Mouse (Mus musculus) left cerebral cortex, adult 2 months (tissue): ENCODE data around the gene Mybl2. TPM values are rescaled to one million over a fixed set of nuclear protein-coding genes. Genes with fewer than 3 reads are reported as not detected.

Experiments used
- DNase-seq, 2 experiments: peaks; one replicate each; pipeline ENCODE4 v3.0.0; 2021 to 2022; ENCODE audit warnings: low spot score in 2 of 2, mixed read lengths in 1 of 2; ENCODE audit errors: extremely low spot score in 1 of 2
- H3K27ac ChIP-seq: fragments of 200-600 bp; 2 replicates; pipeline ENCODE4 v1.8.1; 2022
- H3K4me3 ChIP-seq: fragments of 200-600 bp; 2 replicates; pipeline ENCODE4 v1.8.1; 2022
- CTCF ChIP-seq: fragments of 200-600 bp; IDR thresholded peaks from 2 replicates; pipeline ENCODE4 v1.8.1; 2022; ENCODE audit warnings: antibody characterized with exemption, mild to moderate bottlenecking, moderate library complexity
- intact Hi-C: fragments of 180-260 bp; cut with DNase I; formaldehyde crosslinking; loops from one replicate; pipeline ENCODE4 v1.15.1; 2025
- total RNA-seq, 2 experiments: library from RNA; stranded (reverse); gene quantifications; 2 replicates each; pipeline ENCODE4 v1.2.3; 2021

Mybl2 gene
- total RNA-seq, 2 experiments from 2014 or later = 1.2 to 2.0 TPM

- no peak overlapping the region for H3K4me3 ChIP-seq
- DNase-seq = peak; percentile 61 to 74
- peak; percentile 85 for TF ChIP-seq CTCF
Measured at GRCm38 (mm10) chr2:163101646-163102203, 47.2 kb downstream of the Mybl2 start.

GRCm38 (mm10) chr2:163102216-163102615 lies 47.7 kb downstream of the Mybl2 start:
- no peak for TF ChIP-seq CTCF
- intact Hi-C loops = loop anchor here (2.0 to 5.0 kb wide), 2 partner anchors 100 to 299 kb away; partner anchors contain the start of gene Tox2
- Histone ChIP-seq H3K4me3 (no peak overlapping the region), H3K27ac (no peak overlapping the region)
- no peak for DNase-seq

More at GRCm38 (mm10) chr2:163101646-163102203, 47.2 kb downstream of the Mybl2 start:
- H3K27ac ChIP-seq = no peak overlapping the region
- intact Hi-C loops = loop anchor here (1.0 to 5.0 kb wide), 3 partner anchors 101 to 299 kb away; partner anchors contain the start of gene Tox2

GRCm38 (mm10) chr2:163102900-163103653 lies 48.6 kb downstream of the Mybl2 start:
- H3K27ac ChIP-seq = no peak overlapping the region
- intact Hi-C loops = loop anchor here (2.0 to 5.0 kb wide), 2 partner anchors 99 to 298 kb away; partner anchors contain the start of gene Tox2
- no peak for TF ChIP-seq CTCF
- no peak overlapping the region for H3K4me3 ChIP-seq
- DNase-seq = no peak

- TF ChIP-seq CTCF = no peak
- H3K4me3 ChIP-seq = no peak overlapping the region
- H3K27ac ChIP-seq = no peak overlapping the region
- no peak for DNase-seq
- intact Hi-C loops = loop anchor here (5.0 kb wide), 1 partner anchor 98 kb away; the partner anchor contains the start of gene Tox2
Measured at GRCm38 (mm10) chr2:163104086-163104770, 49.7 kb downstream of the Mybl2 start.

- DNase-seq = no peak
- Histone ChIP-seq H3K27ac (no peak overlapping the region), H3K4me3 (no peak overlapping the region)
- no peak for TF ChIP-seq CTCF
- intact Hi-C loops = no loop called here
Measured at GRCm38 (mm10) chr2:163108385-163108784, 53.9 kb downstream of the Mybl2 start.

- Histone ChIP-seq H3K4me3 (no peak overlapping the region), H3K27ac (no peak overlapping the region)
- peak; percentile 13 for TF ChIP-seq CTCF
- no peak for DNase-seq
- intact Hi-C loops = no loop called here
Measured at GRCm38 (mm10) chr2:163110706-163111105, 56.2 kb downstream of the Mybl2 start.

- H3K27ac ChIP-seq = peak overlapping the region; percentile 11; the same call in 1 of the 2 replicates
- intact Hi-C loops = no loop called here
- no peak for TF ChIP-seq CTCF
- peak in 1 of 2 experiments; percentile 25 for DNase-seq
- no peak overlapping the region for H3K4me3 ChIP-seq
Measured at GRCm38 (mm10) chr2:163111413-163112201, 57.1 kb downstream of the Mybl2 start.

GRCm38 (mm10) chr2:163120626-163121352 lies 66.3 kb downstream of the Mybl2 start:
- no peak for TF ChIP-seq CTCF
- intact Hi-C loops = no loop called here
- no peak for DNase-seq
- H3K4me3 ChIP-seq = no peak overlapping the region
- H3K27ac ChIP-seq = no peak overlapping the region

- intact Hi-C loops = no loop called here
Measured at GRCm38 (mm10) chr2:163121353-163121660, 66.8 kb downstream of the Mybl2 start.

GRCm38 (mm10) chr2:163122319-163122718 lies 67.8 kb downstream of the Mybl2 start:
- intact Hi-C loops = no loop called here
- no peak overlapping the region for H3K27ac ChIP-seq
- no peak for DNase-seq
- TF ChIP-seq CTCF = no peak
- H3K4me3 ChIP-seq = no peak overlapping the region

More at GRCm38 (mm10) chr2:163121353-163121660, 66.8 kb downstream of the Mybl2 start:
- Histone ChIP-seq H3K27ac (no peak overlapping the region), H3K4me3 (no peak overlapping the region)
- no peak for TF ChIP-seq CTCF
- no peak for DNase-seq

GRCm38 (mm10) chr2:163123496-163123895 lies 69.0 kb downstream of the Mybl2 start:
- no peak for TF ChIP-seq CTCF
- Histone ChIP-seq H3K27ac (no peak overlapping the region), H3K4me3 (no peak overlapping the region)
- intact Hi-C loops = no loop called here
- DNase-seq = no peak
